Mouse (Mus musculus) midbrain, postnatal 0 days (tissue): ENCODE data around the gene Tmcc2. TPM values are rescaled to one million over a fixed set of nuclear protein-coding genes. Genes with fewer than 3 reads are reported as not detected.
A peak's percentile ranks its signal among the peaks of the same experiment; 100 is the strongest.
"Not testable (repeated sequence)": the region's sequence is repeated elsewhere in the genome, so short reads cannot be mapped to it uniquely, and the experiment has no call there.

Experiments
- ATAC-seq: fragments of 200-750 bp; cut with Nextera tagmentation; 2 replicates; pipeline ENCODE4 v1.8.0; 2017; ENCODE audit warnings: moderate number of reproducible peaks, mild to moderate bottlenecking, moderate TSS enrichment, moderate library complexity; ENCODE audit not compliant: low FRiP score
- DNase-seq: peaks from one replicate; pipeline ENCODE4 v3.0.0-alpha.2; 2015; ENCODE audit warnings: low spot score
- H3K27ac ChIP-seq: fragments of 300-500 bp; sonication (generic); 2 replicates; pipeline ENCODE4 v1.5.1; 2014; ENCODE audit warnings: low read depth, mild to moderate bottlenecking, low read length, mixed read lengths
- H3K27me3 ChIP-seq: fragments of 300-500 bp; sonication (generic); 2 replicates; pipeline ENCODE4 v1.6.1; 2014; ENCODE audit warnings: low read length, control low read depth, mixed read lengths; ENCODE audit not compliant: insufficient read depth
- H3K36me3 ChIP-seq: fragments of 300-500 bp; sonication (generic); 2 replicates; pipeline ENCODE4 v1.6.1; 2014; ENCODE audit warnings: low read length, control low read depth, mixed read lengths; ENCODE audit not compliant: insufficient read depth
- H3K4me1 ChIP-seq: fragments of 300-500 bp; sonication (generic); 2 replicates; pipeline ENCODE4 v1.6.1; 2014; ENCODE audit warnings: mild to moderate bottlenecking, control low read depth, antibody characterized with exemption, low read length, mixed read lengths; ENCODE audit not compliant: insufficient read depth
- H3K4me2 ChIP-seq: fragments of 300-500 bp; sonication (generic); 2 replicates; pipeline ENCODE4 v1.6.1; 2014; ENCODE audit warnings: low read depth, mild to moderate bottlenecking, low read length, mixed read lengths; ENCODE audit not compliant: poor library complexity, severe bottlenecking
- H3K4me3 ChIP-seq: fragments of 300-500 bp; sonication (generic); 2 replicates; pipeline ENCODE4 v1.5.1; 2014; ENCODE audit warnings: low read depth, mild to moderate bottlenecking, low read length, moderate library complexity
- H3K9ac ChIP-seq: fragments of 300-500 bp; sonication (generic); replicated peaks from 2 replicates; pipeline ENCODE4 v1.6.1; 2014; ENCODE audit warnings: mild to moderate bottlenecking, low read length, moderate library complexity, mixed read lengths; ENCODE audit not compliant: poor library complexity, severe bottlenecking
- H3K9me3 ChIP-seq: fragments of 300-500 bp; sonication (generic); 2 replicates; pipeline ENCODE4 v1.6.1; 2016; ENCODE audit warnings: low read length, control low read depth
- CTCF ChIP-seq: IDR thresholded peaks from 2 replicates; pipeline ENCODE4 v1.5.1; 2016; ENCODE audit warnings: antibody characterized with exemption, mild to moderate bottlenecking
- WGBS: fragments of 180-500 bp; shearing (Covaris S2); extraction: QIAGEN DNeasy Blood & Tissue Kit; methylation state at CpG from one replicate; pipeline ENCODE4 v1.1.7; 2014; 5-methylcytosine and 5-hydroxymethylcytosine counted together
- polyA plus RNA-seq: library from polyadenylated mRNA; unstranded; fragments of >200 nt; fragmentation: Nextera tagmentation; extraction: Ambion mirVana; gene quantifications from 2 replicates; pipeline ENCODE4 v1.2.1, GENCODE M21; 2015
- total RNA-seq: library from RNA; depleted of rRNA; stranded (reverse); fragments of >200 nt; gene quantifications from 2 replicates; pipeline ENCODE4 v1.2.3, GENCODE M21; 2014

Tmcc2 gene
- total and polyA plus RNA-seq, 2 experiments from 2014 or later = 36.3 to 152 TPM

DNA sequence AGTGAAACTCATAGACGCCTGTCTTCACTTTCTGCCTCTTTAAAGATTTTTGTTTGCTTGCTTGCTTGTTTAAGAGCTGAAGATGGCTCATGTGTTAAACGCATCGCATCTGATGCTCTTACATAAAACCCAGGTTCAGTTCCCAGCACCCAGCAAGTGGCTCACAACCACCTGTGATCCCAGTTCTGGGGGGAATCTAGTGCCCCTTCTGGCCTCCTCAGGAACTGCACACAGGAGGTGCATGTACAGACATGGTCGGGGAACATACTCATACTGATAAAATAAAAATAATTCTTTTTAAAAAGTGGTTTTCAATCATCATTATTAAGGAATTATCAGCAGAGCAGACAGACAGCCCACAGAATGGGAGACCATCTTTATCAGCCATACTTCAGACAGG is 40.0 kb downstream of the Tmcc2 start:
- Histone ChIP-seq H3K9me3 (no peaks in the 10 kb centered on the region), H3K4me2 (no peak overlapping the region), H3K27me3 (no peaks in the 10 kb centered on the region), H3K9ac (no peak overlapping the region), H3K4me1 (no peaks in the 10 kb centered on the region), H3K27ac (no peak overlapping the region), H3K4me3 (no peak overlapping the region), H3K36me3 (no peaks in the 10 kb centered on the region)
- DNase-seq = no peak
- TF ChIP-seq CTCF = peak; percentile 29
- no peak for ATAC-seq
- 97% methylated on average over 4 of the region's 4 CpGs for WGBS

GRCm38 (mm10) chr1:132349601-132350000 is 41.5 kb downstream of the Tmcc2 start:
- not testable (repeated sequence) for H3K4me2 ChIP-seq, H3K9me3 ChIP-seq, H3K27ac ChIP-seq, H3K9ac ChIP-seq, H3K4me1 ChIP-seq, H3K36me3 ChIP-seq, H3K4me3 ChIP-seq, ATAC-seq, DNase-seq, H3K27me3 ChIP-seq
- WGBS = 91% methylated on average over 3 of the region's 3 CpGs

GRCm38 (mm10) chr1:132349049-132349448 is 42.0 kb downstream of the Tmcc2 start:
- not testable (repeated sequence) for ATAC-seq, H3K4me3 ChIP-seq, H3K36me3 ChIP-seq, H3K9me3 ChIP-seq, H3K4me2 ChIP-seq, H3K4me1 ChIP-seq, H3K9ac ChIP-seq, H3K27ac ChIP-seq, H3K27me3 ChIP-seq, DNase-seq

DNA sequence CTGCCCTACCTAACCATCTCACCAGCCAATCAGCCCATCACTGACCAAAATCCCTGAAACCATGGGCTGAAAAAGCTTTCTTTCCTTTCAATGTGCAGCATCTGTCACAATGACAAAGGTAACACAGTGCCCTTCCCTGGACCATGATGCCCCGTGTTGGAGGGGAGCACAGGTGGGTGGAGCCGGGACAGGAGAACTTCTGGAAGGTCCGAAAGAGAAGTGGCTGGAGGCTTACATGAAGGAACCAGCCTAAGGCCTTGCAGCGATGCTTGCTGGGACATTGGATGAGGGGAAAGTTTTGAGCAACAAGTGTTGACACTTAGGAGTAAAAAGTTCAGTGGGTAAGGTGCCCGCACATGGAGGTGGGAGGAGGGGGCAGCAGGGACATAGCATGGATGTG is 42.7 kb downstream of the Tmcc2 start:
- no peak for TF ChIP-seq CTCF
- Histone ChIP-seq H3K36me3 (no peaks in the 10 kb centered on the region), H3K4me3 (no peak overlapping the region), H3K9me3 (no peaks in the 10 kb centered on the region), H3K27ac (no peak overlapping the region), H3K9ac (no peak overlapping the region), H3K27me3 (no peaks in the 10 kb centered on the region), H3K4me2 (no peak overlapping the region), H3K4me1 (no peaks in the 10 kb centered on the region)
- no peak for DNase-seq
- no peak for ATAC-seq
- 89% methylated on average over 5 of the region's 5 CpGs for WGBS

- no peak overlapping the region for H3K9ac ChIP-seq
- H3K36me3 ChIP-seq = no peaks in the 10 kb centered on the region
- H3K4me3 ChIP-seq = no peak overlapping the region
- TF ChIP-seq CTCF = no peak
- DNase-seq (no peak), ATAC-seq (no peak)
- H3K9me3 ChIP-seq = no peaks in the 10 kb centered on the region
- H3K4me1 ChIP-seq = no peaks in the 10 kb centered on the region
- no peak overlapping the region for H3K27ac ChIP-seq
- no peaks in the 10 kb centered on the region for H3K27me3 ChIP-seq
- no peak overlapping the region for H3K4me2 ChIP-seq
Measured at GRCm38 (mm10) chr1:132346951-132347350, 44.1 kb downstream of the Tmcc2 start.

DNA sequence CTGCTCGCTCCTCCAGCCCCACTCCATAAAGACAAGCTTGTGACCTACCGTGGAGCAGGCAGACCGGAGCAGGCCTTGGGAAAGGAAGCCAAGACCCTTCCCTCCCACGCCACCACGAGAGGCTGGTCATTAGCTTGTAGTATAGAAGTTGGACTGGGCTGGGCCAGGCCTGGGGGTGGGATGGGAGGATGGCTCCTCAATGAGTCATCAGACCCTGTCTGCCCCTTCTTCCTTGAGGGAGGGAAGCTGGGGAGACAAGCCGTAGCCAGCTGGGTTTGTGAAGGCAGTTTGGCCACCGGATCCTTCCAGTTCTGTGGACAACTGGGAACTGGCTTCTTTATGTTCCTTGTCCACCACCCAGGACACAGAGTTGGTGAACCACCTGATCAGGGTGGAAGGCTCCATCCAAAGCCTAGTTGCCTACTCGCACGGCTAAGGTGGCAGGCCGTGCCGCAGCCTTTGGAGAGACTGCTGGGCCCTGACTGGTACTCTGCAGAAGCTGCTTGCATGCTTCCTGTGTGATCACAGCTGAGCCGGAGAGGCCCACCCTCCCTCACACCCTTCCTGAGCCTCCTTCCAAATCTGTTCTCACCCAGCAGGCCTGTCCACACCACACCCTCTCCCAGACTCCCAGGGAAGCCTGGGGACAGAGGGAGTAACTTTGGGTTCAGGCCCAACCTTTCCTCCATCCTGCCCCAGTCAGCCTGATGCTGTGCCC is 44.8 kb downstream of the Tmcc2 start:
- 89% methylated on average over 12 of the region's 12 CpGs for WGBS

More for the DNA sequence above, 44.8 kb downstream of the Tmcc2 start:
- no peak overlapping the region for H3K4me2 ChIP-seq
- no peaks in the 10 kb centered on the region for H3K9me3 ChIP-seq
- H3K9ac ChIP-seq = no peak overlapping the region
- no peak overlapping the region for H3K27ac ChIP-seq
- no peaks in the 10 kb centered on the region for H3K36me3 ChIP-seq
- TF ChIP-seq CTCF = no peak
- no peak for DNase-seq
- no peaks in the 10 kb centered on the region for H3K4me1 ChIP-seq
- H3K4me3 ChIP-seq = no peak overlapping the region
- ATAC-seq = no peak
- no peaks in the 10 kb centered on the region for H3K27me3 ChIP-seq
